Mouse (Mus musculus): ENCODE results near the gene Brk1. TPM values are rescaled to one million over a fixed set of nuclear protein-coding genes. Genes with fewer than 3 reads are reported as not detected.
A peak's percentile ranks its signal among the peaks of the same experiment; 100 is the strongest.

Brk1 gene
- polyA plus RNA-seq, 1 experiment = 200 TPM

DNA sequence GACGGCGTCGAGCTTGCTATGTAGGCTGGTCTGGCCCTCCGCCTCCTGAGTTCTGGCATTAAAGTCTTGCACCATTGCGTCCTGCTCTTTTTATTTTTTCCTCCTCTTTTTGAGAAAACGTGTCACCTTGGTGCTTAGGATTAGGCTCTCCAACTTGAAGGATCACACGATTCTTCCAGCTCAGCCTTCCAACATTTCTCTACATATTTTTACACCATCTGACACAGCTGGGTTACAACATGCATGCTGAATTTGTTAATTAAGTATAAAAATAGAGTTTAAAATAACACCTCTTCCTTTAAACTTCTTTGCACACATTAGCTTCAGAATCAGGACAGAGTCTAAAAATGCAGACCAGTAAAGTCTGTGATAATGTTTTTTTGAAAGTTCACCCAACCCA lies 4.7 kb downstream of the Brk1 start:
- Histone ChIP-seq H3K4me3 (ENCODE audit: insufficient read depth, poor library complexity, severe bottlenecking) (no peak overlapping the region), H3K79me3 (ENCODE audit: low read depth) (peaks cover 88% of the 10 kb centered on the region), H3K36me3 (ENCODE audit: control insufficient read depth, insufficient read depth) (peaks cover 48% of the 10 kb centered on the region), H3K79me2 (ENCODE audit: control insufficient read depth, insufficient read depth) (peaks cover 99% of the 10 kb centered on the region), H3ac (ENCODE audit: control insufficient read depth, insufficient read length, low read depth) (no peak overlapping the region), H3K27me3 (ENCODE audit: control insufficient read depth, insufficient read depth, insufficient read length) (no peaks in the 10 kb centered on the region)
- TF ChIP-seq CTCF (IDR thresholded peaks at IDR 0.05; ENCODE audit: control insufficient read depth, insufficient read depth, insufficient read length) = no peak
- TF ChIP-seq FOSL1 (IDR thresholded peaks at IDR 0.05; ENCODE audit: insufficient read depth, low read length, poor library complexity, severe bottlenecking) = no peak
- TF ChIP-seq MAX (IDR thresholded peaks at IDR 0.05) = no peak
- TF ChIP-seq CEBPB (IDR thresholded peaks at IDR 0.05; ENCODE audit: low read depth) = no peak

DNA sequence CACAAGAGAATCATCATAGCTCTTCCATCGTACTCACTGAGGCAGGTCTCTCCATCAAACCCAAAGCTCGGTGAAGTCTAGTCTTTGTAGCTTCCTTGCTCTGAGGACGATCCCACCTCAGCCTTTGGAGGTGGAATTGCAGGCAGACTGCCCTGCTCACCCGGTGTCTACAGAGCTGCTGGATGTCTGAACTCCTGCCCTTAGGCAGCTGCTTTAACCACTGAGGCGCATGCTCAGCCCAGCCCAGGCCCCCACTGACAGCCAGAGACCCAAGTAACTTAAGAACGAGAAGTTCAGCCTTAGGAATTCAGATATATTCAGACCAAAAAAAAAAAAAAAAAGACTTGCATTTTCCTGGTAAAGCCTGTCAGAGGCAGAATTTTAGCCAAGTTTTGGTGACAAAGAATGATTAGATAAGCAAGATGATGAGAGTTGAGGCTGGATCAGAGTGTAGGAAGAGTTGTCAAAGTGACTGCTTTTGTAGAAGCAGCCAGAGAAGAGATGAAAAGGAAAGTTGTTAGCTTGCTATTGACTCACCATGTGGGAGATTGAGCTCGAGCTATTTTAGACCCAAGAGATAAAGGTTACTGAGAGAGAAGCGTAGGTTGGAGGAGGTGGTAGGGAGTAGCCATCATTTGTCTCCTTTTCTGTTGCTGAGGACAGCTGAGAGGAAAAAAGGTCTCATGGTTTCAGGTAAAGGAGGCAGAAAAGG lies 7.8 kb downstream of the Brk1 start:
- Histone ChIP-seq H3K27me3 (ENCODE audit: control insufficient read depth, insufficient read depth, insufficient read length) (no peaks in the 10 kb centered on the region), H3ac (ENCODE audit: control insufficient read depth, insufficient read length, low read depth) (no peak overlapping the region), H3K36me3 (ENCODE audit: control insufficient read depth, insufficient read depth) (peaks cover 78% of the 10 kb centered on the region), H3K4me3 (ENCODE audit: insufficient read depth, poor library complexity, severe bottlenecking) (no peak overlapping the region), H3K79me2 (ENCODE audit: control insufficient read depth, insufficient read depth) (peaks cover 76% of the 10 kb centered on the region), H3K79me3 (ENCODE audit: low read depth) (peaks cover 66% of the 10 kb centered on the region)
- no peak for TF ChIP-seq CTCF (IDR thresholded peaks at IDR 0.05; ENCODE audit: control insufficient read depth, insufficient read depth, insufficient read length)
- no peak for TF ChIP-seq MYOG (IDR thresholded peaks at IDR 0.05; ENCODE audit: control insufficient read depth, extremely low read depth, insufficient read length)
- TF ChIP-seq CEBPB (IDR thresholded peaks at IDR 0.05; ENCODE audit: low read depth) = no peak
- TF ChIP-seq MAX (IDR thresholded peaks at IDR 0.05) = no peak
- no peak for TF ChIP-seq MYOD1 (IDR thresholded peaks at IDR 0.05; ENCODE audit: control insufficient read depth, insufficient read length, low read depth)
- no peak for TF ChIP-seq USF1 (IDR thresholded peaks at IDR 0.05; ENCODE audit: low read depth)
- no peak for TF ChIP-seq FOSL1 (IDR thresholded peaks at IDR 0.05; ENCODE audit: insufficient read depth, low read length, poor library complexity, severe bottlenecking)

DNA sequence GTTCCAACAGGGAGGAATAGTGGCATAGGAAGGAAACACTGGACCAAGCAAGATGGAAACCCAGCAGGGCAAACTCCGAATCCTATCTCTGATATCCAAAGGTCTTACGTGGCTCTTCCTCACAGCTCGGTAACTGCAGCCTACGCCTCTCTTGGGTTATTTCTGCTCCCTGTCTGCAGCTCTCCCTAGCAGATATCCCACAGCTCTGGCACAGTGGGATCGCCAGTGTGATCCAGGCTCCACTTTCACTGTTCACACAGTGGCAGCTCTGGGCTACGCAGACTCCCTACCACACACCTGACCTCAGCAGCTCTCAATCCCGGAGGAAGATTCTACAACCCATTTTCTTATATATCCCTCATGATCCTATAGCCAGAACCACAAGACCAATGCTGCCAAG lies 9.6 kb downstream of the Brk1 start:
- no peaks in the 10 kb centered on the region for H3K27me3 ChIP-seq (ENCODE audit: control insufficient read depth, insufficient read depth, insufficient read length)
- H3K79me3 ChIP-seq (ENCODE audit: low read depth) = peaks cover 50% of the 10 kb centered on the region
- TF ChIP-seq MAX (IDR thresholded peaks at IDR 0.05) (no peak), FOSL1 (IDR thresholded peaks at IDR 0.05; ENCODE audit: insufficient read depth, low read length, poor library complexity, severe bottlenecking) (no peak), MYOG (IDR thresholded peaks at IDR 0.05; ENCODE audit: control insufficient read depth, extremely low read depth, insufficient read length) (no peak), MYOD1 (IDR thresholded peaks at IDR 0.05; ENCODE audit: control insufficient read depth, insufficient read length, low read depth) (no peak), CTCF (IDR thresholded peaks at IDR 0.05; ENCODE audit: control insufficient read depth, insufficient read depth, insufficient read length) (no peak), USF1 (IDR thresholded peaks at IDR 0.05; ENCODE audit: low read depth) (no peak)
- H3K79me2 ChIP-seq (ENCODE audit: control insufficient read depth, insufficient read depth) = peaks cover 58% of the 10 kb centered on the region
- no peak overlapping the region for H3ac ChIP-seq (ENCODE audit: control insufficient read depth, insufficient read length, low read depth)
- H3K36me3 ChIP-seq (ENCODE audit: control insufficient read depth, insufficient read depth) = peaks cover 73% of the 10 kb centered on the region
- H3K4me3 ChIP-seq (ENCODE audit: insufficient read depth, poor library complexity, severe bottlenecking) = no peak overlapping the region

DNA sequence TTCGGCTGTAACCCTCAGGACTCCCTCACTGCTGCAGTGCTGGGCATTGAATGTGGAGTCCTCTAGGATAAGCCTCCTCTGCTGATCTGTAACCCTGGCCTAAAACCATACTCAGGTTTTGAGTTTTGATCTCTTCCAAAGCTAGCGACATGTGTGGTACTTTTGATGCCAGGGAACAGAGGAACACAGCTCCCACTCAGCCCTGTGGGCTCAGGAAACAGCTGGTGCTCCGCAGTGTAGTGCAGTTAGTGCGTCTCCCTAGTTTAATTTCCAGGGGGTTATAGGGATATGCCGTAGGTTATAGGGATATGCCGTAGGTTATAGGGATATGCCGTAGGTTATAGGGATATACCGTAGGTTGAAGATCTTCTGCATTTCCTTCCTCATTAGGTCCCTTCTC lies 10.4 kb downstream of the Brk1 start:
- H3ac ChIP-seq (ENCODE audit: control insufficient read depth, insufficient read length, low read depth) = no peak overlapping the region
- H3K27me3 ChIP-seq (ENCODE audit: control insufficient read depth, insufficient read depth, insufficient read length) = no peaks in the 10 kb centered on the region
- peaks cover 42% of the 10 kb centered on the region for H3K79me3 ChIP-seq (ENCODE audit: low read depth)
- H3K79me2 ChIP-seq (ENCODE audit: control insufficient read depth, insufficient read depth) = peaks cover 50% of the 10 kb centered on the region
- TF ChIP-seq CEBPB (IDR thresholded peaks at IDR 0.05; ENCODE audit: low read depth) (no peak), MYOG (IDR thresholded peaks at IDR 0.05; ENCODE audit: control insufficient read depth, extremely low read depth, insufficient read length) (no peak), USF1 (IDR thresholded peaks at IDR 0.05; ENCODE audit: low read depth) (no peak), FOSL1 (IDR thresholded peaks at IDR 0.05; ENCODE audit: insufficient read depth, low read length, poor library complexity, severe bottlenecking) (no peak), MAX (IDR thresholded peaks at IDR 0.05) (no peak), CTCF (IDR thresholded peaks at IDR 0.05; ENCODE audit: control insufficient read depth, insufficient read depth, insufficient read length) (no peak), MYOD1 (IDR thresholded peaks at IDR 0.05; ENCODE audit: control insufficient read depth, insufficient read length, low read depth) (no peak)
- peaks cover 68% of the 10 kb centered on the region for H3K36me3 ChIP-seq (ENCODE audit: control insufficient read depth, insufficient read depth)
- H3K4me3 ChIP-seq (ENCODE audit: insufficient read depth, poor library complexity, severe bottlenecking) = no peak overlapping the region

- H3K79me2 ChIP-seq (ENCODE audit: control insufficient read depth, insufficient read depth) = peaks cover 45% of the 10 kb centered on the region
- peaks cover 38% of the 10 kb centered on the region for H3K79me3 ChIP-seq (ENCODE audit: low read depth)
- H3K27me3 ChIP-seq (ENCODE audit: control insufficient read depth, insufficient read depth, insufficient read length) = no peaks in the 10 kb centered on the region
- no peak overlapping the region for H3K4me3 ChIP-seq (ENCODE audit: insufficient read depth, poor library complexity, severe bottlenecking)
- no peak for TF ChIP-seq MAX (IDR thresholded peaks at IDR 0.05)
- TF ChIP-seq USF1 (IDR thresholded peaks at IDR 0.05; ENCODE audit: low read depth) = no peak
- TF ChIP-seq MYOG (IDR thresholded peaks at IDR 0.05; ENCODE audit: control insufficient read depth, extremely low read depth, insufficient read length) = no peak
- TF ChIP-seq CTCF (IDR thresholded peaks at IDR 0.05; ENCODE audit: control insufficient read depth, insufficient read depth, insufficient read length) = no peak
- TF ChIP-seq MYOD1 (IDR thresholded peaks at IDR 0.05; ENCODE audit: control insufficient read depth, insufficient read length, low read depth) = no peak
- no peak for TF ChIP-seq CEBPB (IDR thresholded peaks at IDR 0.05; ENCODE audit: low read depth)
- no peak for TF ChIP-seq FOSL1 (IDR thresholded peaks at IDR 0.05; ENCODE audit: insufficient read depth, low read length, poor library complexity, severe bottlenecking)
- no peak overlapping the region for H3ac ChIP-seq (ENCODE audit: control insufficient read depth, insufficient read length, low read depth)
- peaks cover 65% of the 10 kb centered on the region for H3K36me3 ChIP-seq (ENCODE audit: control insufficient read depth, insufficient read depth)
These were observed 10.9 kb downstream of the Brk1 start for GRCm38 (mm10) chr6:113615489-113615888.

DNA sequence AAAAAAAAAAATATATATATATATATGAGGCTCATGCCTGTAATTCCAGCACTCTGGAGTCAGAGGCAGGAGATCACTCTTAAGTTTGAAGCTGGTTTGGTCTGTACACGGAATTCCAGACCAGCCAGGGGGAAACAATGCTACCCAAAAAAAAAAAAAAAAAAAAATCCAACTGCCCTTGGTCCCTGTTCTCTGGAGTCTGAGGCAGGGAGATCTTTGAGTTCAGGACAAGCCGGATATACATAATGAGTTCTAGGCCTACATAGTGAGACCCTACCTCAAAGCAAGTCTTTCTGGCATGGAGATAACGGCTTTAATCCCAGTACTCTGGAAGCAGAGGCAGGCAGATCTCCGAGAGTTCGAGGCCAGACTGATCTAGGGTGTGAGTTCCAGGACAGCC lies 18.8 kb downstream of the Brk1 start:
- Histone ChIP-seq H3ac (ENCODE audit: control insufficient read depth, insufficient read length, low read depth) (no peak overlapping the region), H3K4me3 (ENCODE audit: insufficient read depth, poor library complexity, severe bottlenecking) (peak overlapping the region; percentile 55), H3K79me3 (ENCODE audit: low read depth) (peaks cover 21% of the 10 kb centered on the region), H3K27me3 (ENCODE audit: control insufficient read depth, insufficient read depth, insufficient read length) (no peaks in the 10 kb centered on the region), H3K79me2 (ENCODE audit: control insufficient read depth, insufficient read depth) (peaks cover 39% of the 10 kb centered on the region), H3K36me3 (ENCODE audit: control insufficient read depth, insufficient read depth) (peaks cover 9% of the 10 kb centered on the region)
- TF ChIP-seq CEBPB (IDR thresholded peaks at IDR 0.05; ENCODE audit: low read depth) (no peak), CTCF (IDR thresholded peaks at IDR 0.05; ENCODE audit: control insufficient read depth, insufficient read depth, insufficient read length) (no peak), MAX (IDR thresholded peaks at IDR 0.05) (no peak)
